Mouse (Mus musculus) heart, embryonic 12.5 days (tissue): ENCODE results near the gene Mad2l1. TPM values are rescaled to one million over a fixed set of nuclear protein-coding genes. Genes with fewer than 3 reads are reported as not detected.

Source experiments
- polyA plus RNA-seq: library from polyadenylated mRNA; unstranded; fragments of >200 nt; fragmentation: Nextera tagmentation; extraction: Ambion mirVana; gene quantifications from 2 replicates; pipeline ENCODE4 v1.2.1, GENCODE M21; 2016

Gene Mad2l1
- polyA plus RNA-seq, 1 experiment from 2014 or later = 79.9 TPM

Other genes with a start within 250 kb of the Mad2l1 start
- gene Vmn1r32, start 24.7 kb downstream of the Mad2l1 start, polyA plus RNA-seq = 0.09 TPM in 1 of 2 replicates, not detected in the other
- not detected in 2 replicates for gene Vmn1r33, start 82.9 kb downstream of the Mad2l1 start, polyA plus RNA-seq
- gene Vmn1r34, start 108.5 kb downstream of the Mad2l1 start, polyA plus RNA-seq = not detected in 2 replicates
- gene Vmn1r35, start 150.5 kb downstream of the Mad2l1 start, polyA plus RNA-seq = not detected in 2 replicates
- not detected in 2 replicates for gene Vmn1r36, start 183.8 kb downstream of the Mad2l1 start, polyA plus RNA-seq
- gene Vmn1r37, start 194.0 kb downstream of the Mad2l1 start, polyA plus RNA-seq = not detected in 2 replicates
- not detected in 2 replicates for gene Vmn1r38, start 247.2 kb downstream of the Mad2l1 start, polyA plus RNA-seq